Mouse (Mus musculus) stomach, embryonic 14.5 days (tissue): ENCODE data around the gene Sqstm1. TPM values are rescaled to one million over a fixed set of nuclear protein-coding genes. Genes with fewer than 3 reads are reported as not detected.

Experiments used
- ATAC-seq: fragments of 200-750 bp; cut with Nextera tagmentation; 2 replicates; pipeline ENCODE4 v1.8.0; 2017; ENCODE audit warnings: low read depth, moderate TSS enrichment; ENCODE audit not compliant: insufficient number of reproducible peaks, insufficient read depth, low FRiP score
- H3K27ac ChIP-seq: fragments of 300-500 bp; sonication (generic); 2 replicates; pipeline ENCODE4 v1.5.1; 2014; ENCODE audit warnings: mild to moderate bottlenecking, low read length, moderate library complexity, mixed read lengths
- H3K27me3 ChIP-seq: fragments of 300-500 bp; sonication (generic); 2 replicates; pipeline ENCODE4 v1.6.1; 2014; ENCODE audit warnings: low read length, control low read depth, mixed read lengths; ENCODE audit not compliant: control insufficient read depth, insufficient read depth
- H3K36me3 ChIP-seq: fragments of 300-500 bp; sonication (generic); 2 replicates; pipeline ENCODE4 v1.6.1; 2014; ENCODE audit warnings: mild to moderate bottlenecking, control low read depth, low read length, moderate library complexity, mixed read lengths; ENCODE audit not compliant: control insufficient read depth, insufficient read depth
- H3K4me1 ChIP-seq: fragments of 300-500 bp; sonication (generic); 2 replicates; pipeline ENCODE4 v1.6.1; 2014; ENCODE audit warnings: low read length, control low read depth, mixed read lengths; ENCODE audit not compliant: control insufficient read depth, insufficient read depth
- H3K4me2 ChIP-seq: fragments of 300-500 bp; sonication (generic); replicated peaks from 2 replicates; pipeline ENCODE4 v1.6.1; 2014; ENCODE audit warnings: low read depth, low read length, control low read depth
- H3K4me3 ChIP-seq: fragments of 300-500 bp; sonication (generic); 2 replicates; pipeline ENCODE4 v1.5.1; 2014; ENCODE audit warnings: low read depth, low read length, control low read depth
- H3K9ac ChIP-seq: fragments of 300-500 bp; sonication (generic); replicated peaks from 2 replicates; pipeline ENCODE4 v1.6.1; 2014; ENCODE audit warnings: low read depth, mild to moderate bottlenecking, control low read depth, low read length, moderate library complexity, mixed read lengths
- H3K9me3 ChIP-seq: fragments of 300-500 bp; sonication (generic); 2 replicates; pipeline ENCODE4 v1.6.1; 2016; ENCODE audit warnings: low read depth, low read length, control low read depth; ENCODE audit not compliant: control insufficient read depth
- WGBS: fragments of 180-500 bp; shearing (Covaris S2); extraction: QIAGEN DNeasy Blood & Tissue Kit; methylation state at CpG from one replicate; pipeline ENCODE4 v1.1.7; 2014; 5-methylcytosine and 5-hydroxymethylcytosine counted together
- polyA plus RNA-seq: library from polyadenylated mRNA; unstranded; fragments of >200 nt; fragmentation: Nextera tagmentation; extraction: Ambion mirVana; gene quantifications from 2 replicates; pipeline ENCODE4 v1.2.1, GENCODE M21; 2014

The Sqstm1 gene
- polyA plus RNA-seq, 1 experiment from 2014 or later, result 173 TPM

- Histone ChIP-seq H3K27me3 (peaks cover 6% of the 10 kb centered on the region; the same call in 1 of the 2 replicates), H3K4me3 (no peak overlapping the region), H3K4me2 (no peak overlapping the region), H3K27ac (no peak overlapping the region), H3K4me1 (peaks cover 10% of the 10 kb centered on the region; the same call in 1 of the 2 replicates), H3K9me3 (no peaks in the 10 kb centered on the region), H3K36me3 (peaks cover 30% of the 10 kb centered on the region), H3K9ac (no peak overlapping the region)
- no peak for ATAC-seq
- 94% methylated on average over 23 of the region's 25 CpGs for WGBS
Measured at GRCm38 (mm10) chr11:50234606-50235005, 24.0 kb upstream of the Sqstm1 start.

- no peak for ATAC-seq
- peaks cover 30% of the 10 kb centered on the region for H3K36me3 ChIP-seq
- no peaks in the 10 kb centered on the region for H3K9me3 ChIP-seq
- H3K4me3 ChIP-seq, result no peak overlapping the region
- WGBS, result 87% methylated on average over 11 of the region's 11 CpGs
- H3K27me3 ChIP-seq, result peaks cover 6% of the 10 kb centered on the region; the same call in 1 of the 2 replicates
- no peak overlapping the region for H3K27ac ChIP-seq
- no peak overlapping the region for H3K9ac ChIP-seq
- no peak overlapping the region for H3K4me2 ChIP-seq
- H3K4me1 ChIP-seq, result peaks cover 14% of the 10 kb centered on the region
Measured at GRCm38 (mm10) chr11:50233993-50234392, 23.4 kb upstream of the Sqstm1 start.

- ATAC-seq, result no peak
- Histone ChIP-seq H3K4me3 (no peak overlapping the region), H3K9me3 (no peaks in the 10 kb centered on the region), H3K9ac (no peak overlapping the region), H3K27ac (no peak overlapping the region), H3K4me1 (peaks cover 18% of the 10 kb centered on the region), H3K27me3 (peaks cover 6% of the 10 kb centered on the region; the same call in 1 of the 2 replicates), H3K36me3 (peaks cover 30% of the 10 kb centered on the region), H3K4me2 (no peak overlapping the region)
- WGBS, result 92% methylated on average over 13 of the region's 13 CpGs
Measured at GRCm38 (mm10) chr11:50233022-50233421, 22.4 kb upstream of the Sqstm1 start.

- H3K27me3 ChIP-seq, result no peaks in the 10 kb centered on the region
- 22% methylated on average over 8 of the region's 8 CpGs for WGBS
- no peaks in the 10 kb centered on the region for H3K9me3 ChIP-seq
- H3K4me1 ChIP-seq, result peaks cover 20% of the 10 kb centered on the region
- H3K4me2 ChIP-seq, result peak overlapping the region; percentile 26
- no peak overlapping the region for H3K9ac ChIP-seq
- H3K27ac ChIP-seq, result no peak overlapping the region
- ATAC-seq, result no peak
- no peak overlapping the region for H3K4me3 ChIP-seq
- H3K36me3 ChIP-seq, result peaks cover 30% of the 10 kb centered on the region
Measured at GRCm38 (mm10) chr11:50231411-50231810, 20.8 kb upstream of the Sqstm1 start.

- Histone ChIP-seq H3K9me3 (no peaks in the 10 kb centered on the region), H3K27ac (no peak overlapping the region), H3K4me1 (peaks cover 25% of the 10 kb centered on the region), H3K4me3 (0 out of 2 replicates have a peak overlapping the region, but pooled peaks have one; percentile 0), H3K27me3 (no peaks in the 10 kb centered on the region), H3K4me2 (peak overlapping the region; percentile 26), H3K9ac (no peak overlapping the region), H3K36me3 (peaks cover 30% of the 10 kb centered on the region)
- peak; percentile 44; the same call in 1 of the 2 replicates for ATAC-seq
- 35% methylated on average over 45 of the region's 45 CpGs for WGBS
Measured at GRCm38 (mm10) chr11:50230481-50231304, 20.1 kb upstream of the Sqstm1 start.

- Histone ChIP-seq H3K27ac (no peak overlapping the region), H3K27me3 (no peaks in the 10 kb centered on the region), H3K36me3 (peaks cover 24% of the 10 kb centered on the region), H3K4me3 (no peak overlapping the region), H3K9ac (no peak overlapping the region), H3K4me1 (peaks cover 25% of the 10 kb centered on the region), H3K9me3 (no peaks in the 10 kb centered on the region), H3K4me2 (no peak overlapping the region)
- WGBS, result 47% methylated on average over 7 of the region's 7 CpGs
- ATAC-seq, result no peak
Measured at GRCm38 (mm10) chr11:50229252-50229910, 18.8 kb upstream of the Sqstm1 start.

- H3K4me3 ChIP-seq, result no peak overlapping the region
- no peak for ATAC-seq
- no peaks in the 10 kb centered on the region for H3K9me3 ChIP-seq
- no peak overlapping the region for H3K4me2 ChIP-seq
- WGBS, result 30% methylated on average over 3 of the region's 3 CpGs
- H3K36me3 ChIP-seq, result peaks cover 18% of the 10 kb centered on the region
- no peaks in the 10 kb centered on the region for H3K27me3 ChIP-seq
- H3K9ac ChIP-seq, result no peak overlapping the region
- no peak overlapping the region for H3K27ac ChIP-seq
- peaks cover 25% of the 10 kb centered on the region for H3K4me1 ChIP-seq
Measured at GRCm38 (mm10) chr11:50228772-50229171, 18.1 kb upstream of the Sqstm1 start.

DNA sequence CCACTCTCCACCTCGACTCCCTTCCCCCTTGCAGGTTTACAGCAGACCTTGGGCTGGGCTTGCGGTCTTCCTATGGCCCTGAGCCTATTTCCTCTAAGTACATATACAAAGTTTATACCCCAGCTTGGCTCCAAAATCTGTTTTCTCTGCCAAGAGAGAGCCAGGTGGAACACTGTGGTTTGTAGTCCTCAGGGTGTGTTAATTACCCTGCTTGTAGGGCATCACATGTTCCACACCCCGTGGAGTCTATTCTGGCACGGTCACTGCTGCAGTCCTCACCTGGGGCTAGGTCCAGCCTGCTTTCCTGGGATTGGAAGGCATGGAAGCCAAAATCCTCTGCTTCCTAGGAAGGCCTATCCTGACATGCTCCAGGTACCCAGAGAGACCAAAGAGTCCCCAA is 17.1 kb upstream of the Sqstm1 start:
- H3K9ac ChIP-seq, result no peak overlapping the region
- no peak overlapping the region for H3K4me2 ChIP-seq
- WGBS, result 89% methylated on average over 4 of the region's 4 CpGs
- no peak for ATAC-seq
- H3K4me1 ChIP-seq, result peaks cover 25% of the 10 kb centered on the region
- H3K27ac ChIP-seq, result no peak overlapping the region
- H3K36me3 ChIP-seq, result peaks cover 8% of the 10 kb centered on the region; the same call in 1 of the 2 replicates
- H3K9me3 ChIP-seq, result no peaks in the 10 kb centered on the region
- H3K4me3 ChIP-seq, result no peak overlapping the region
- no peaks in the 10 kb centered on the region for H3K27me3 ChIP-seq
